Mouse (Mus musculus): ENCODE measurements around the gene Rffl. TPM values are rescaled to one million over a fixed set of nuclear protein-coding genes. Genes with fewer than 3 reads are reported as not detected.
A peak's percentile ranks its signal among the peaks of the same experiment; 100 is the strongest.

The Rffl gene
- polyA plus RNA-seq, 1 experiment from 2014 or later, result 23.5 TPM

DNA sequence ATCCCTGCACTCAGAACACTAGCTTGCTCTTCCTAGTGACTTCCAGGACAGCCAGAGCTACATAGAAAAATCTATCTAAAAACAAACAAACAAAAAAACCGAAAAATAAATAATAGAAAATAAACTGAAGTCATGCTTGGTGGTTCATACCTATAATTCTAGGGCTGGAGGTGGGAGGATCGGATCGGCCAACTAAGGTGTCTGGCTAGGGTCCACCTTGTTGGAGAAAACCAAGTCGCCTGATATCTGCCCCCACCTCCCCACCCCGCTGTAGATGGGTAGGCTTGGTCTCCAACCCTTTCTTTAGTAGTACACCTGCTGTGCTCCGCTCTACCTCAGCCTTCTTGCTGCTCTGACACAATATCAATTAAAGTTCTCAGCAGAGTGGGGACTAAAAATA is 88.8 kb downstream of the Rffl start:
- Histone ChIP-seq H3K4me1 (ENCODE audit: control insufficient read depth, insufficient read depth, low read length) (peaks cover 8% of the 10 kb centered on the region; the same call in 1 of the 2 replicates), H3K4me2 (replicated peaks; ENCODE audit: low read depth, low read length) (peak overlapping the region; percentile 53), H3K9ac (ENCODE audit: low read depth, low read length) (peak overlapping the region; percentile 96), H3K27ac (ENCODE audit: low read depth, low read length) (no peak overlapping the region), H3K27me3 (ENCODE audit: control insufficient read depth, insufficient read depth, low read length) (no peaks in the 10 kb centered on the region), H3K36me3 (ENCODE audit: control insufficient read depth, insufficient read depth, low read length) (peaks cover 39% of the 10 kb centered on the region; the same call in 1 of the 2 replicates), H3K4me3 (ENCODE audit: low read length) (peak overlapping the region; percentile 82), H3K9me3 (ENCODE audit: control insufficient read depth, low read length) (no peaks in the 10 kb centered on the region)
- 44% methylated on average over 6 of the region's 6 CpGs for WGBS
- ATAC-seq (ENCODE audit: low FRiP score, low TSS enrichment), result no peak

- Histone ChIP-seq H3K27me3 (ENCODE audit: control insufficient read depth, insufficient read depth, low read length) (no peaks in the 10 kb centered on the region), H3K9ac (ENCODE audit: low read depth, low read length) (peak within 1 kb of the TSS; percentile 96), H3K27ac (ENCODE audit: low read depth, low read length) (peak within 1 kb of the TSS; percentile 88), H3K4me2 (replicated peaks; ENCODE audit: low read depth, low read length) (peak within 1 kb of the TSS; percentile 73), H3K4me1 (ENCODE audit: control insufficient read depth, insufficient read depth, low read length) (peaks cover 8% of the 10 kb centered on the region; the same call in 1 of the 2 replicates), H3K36me3 (ENCODE audit: control insufficient read depth, insufficient read depth, low read length) (peaks cover 32% of the 10 kb centered on the region; the same call in 1 of the 2 replicates), H3K9me3 (ENCODE audit: control insufficient read depth, low read length) (no peaks in the 10 kb centered on the region), H3K4me3 (ENCODE audit: low read length) (peak within 1 kb of the TSS; percentile 82)
- WGBS, result under 1% methylated on average over 79 of the region's 90 CpGs
- peak; percentile 96 for ATAC-seq (ENCODE audit: low FRiP score, low TSS enrichment)
Measured at GRCm38 (mm10) chr11:82780983-82781903, 89.8 kb downstream of the Rffl start, which contains the start of gene Lig3. TSS of gene Lig3 (plus strand) at chr11:82781108.

DNA sequence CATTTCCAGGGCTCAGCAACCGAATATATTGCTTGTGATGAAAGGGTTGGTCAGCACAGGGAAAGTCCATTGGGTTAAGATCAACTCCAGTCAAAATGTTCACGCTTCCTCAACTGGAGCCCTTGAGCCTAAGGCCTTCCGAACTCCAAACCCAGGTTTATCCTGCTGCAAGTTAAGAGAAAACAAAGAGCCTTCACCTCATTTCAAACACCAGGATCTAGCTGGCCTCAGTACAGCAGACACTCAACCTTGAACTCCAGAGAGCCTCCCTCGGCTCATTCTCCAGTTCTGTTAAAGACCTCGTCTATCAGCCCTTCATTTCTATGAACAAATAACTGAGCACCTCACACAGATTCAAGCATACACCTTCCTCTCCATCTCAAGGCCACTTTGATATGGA is 90.9 kb downstream of the Rffl start:
- Histone ChIP-seq H3K27me3 (ENCODE audit: control insufficient read depth, insufficient read depth, low read length) (no peaks in the 10 kb centered on the region), H3K36me3 (ENCODE audit: control insufficient read depth, insufficient read depth, low read length) (peaks cover 20% of the 10 kb centered on the region; the same call in 1 of the 2 replicates), H3K27ac (ENCODE audit: low read depth, low read length) (no peak overlapping the region), H3K9me3 (ENCODE audit: control insufficient read depth, low read length) (no peaks in the 10 kb centered on the region), H3K4me1 (ENCODE audit: control insufficient read depth, insufficient read depth, low read length) (peaks cover 8% of the 10 kb centered on the region; the same call in 1 of the 2 replicates), H3K4me3 (ENCODE audit: low read length) (peak overlapping the region; percentile 82), H3K9ac (ENCODE audit: low read depth, low read length) (peak overlapping the region; percentile 96), H3K4me2 (replicated peaks; ENCODE audit: low read depth, low read length) (peak overlapping the region; percentile 73)
- 49% methylated on average over 5 of the region's 5 CpGs for WGBS
- no peak for ATAC-seq (ENCODE audit: low FRiP score, low TSS enrichment)

GRCm38 (mm10) chr11:82764438-82764924 is 106.5 kb downstream of the Rffl start:
- Histone ChIP-seq H3K9me3 (ENCODE audit: control insufficient read depth, low read length) (peaks cover 5% of the 10 kb centered on the region; the same call in 1 of the 2 replicates), H3K27me3 (ENCODE audit: control insufficient read depth, insufficient read depth, low read length) (no peaks in the 10 kb centered on the region), H3K27ac (ENCODE audit: low read depth, low read length) (peak overlapping the region; percentile 97), H3K4me2 (replicated peaks; ENCODE audit: low read depth, low read length) (peak overlapping the region; percentile 89), H3K4me1 (ENCODE audit: control insufficient read depth, insufficient read depth, low read length) (peaks cover 15% of the 10 kb centered on the region), H3K36me3 (ENCODE audit: control insufficient read depth, insufficient read depth, low read length) (peaks cover 13% of the 10 kb centered on the region; the same call in 1 of the 2 replicates), H3K9ac (ENCODE audit: low read depth, low read length) (peak overlapping the region; percentile 89), H3K4me3 (ENCODE audit: low read length) (peak overlapping the region; percentile 99)
- WGBS, result 1% methylated on average over 28 of the region's 28 CpGs
- ATAC-seq (ENCODE audit: low FRiP score, low TSS enrichment), result peak; percentile 68; the same call in 1 of the 2 replicates

GRCm38 (mm10) chr11:82763742-82764437 is 107.1 kb downstream of the Rffl start, which contains the start of the genes Cct6b and Zfp830:
TSS of gene Cct6b (minus strand) at chr11:82764321.
TSS of gene Zfp830 (plus strand) at chr11:82764345.
- WGBS, result under 1% methylated on average over 44 of the region's 44 CpGs
- peak within 1 kb of the TSS; percentile 89 for H3K4me2 ChIP-seq (replicated peaks; ENCODE audit: low read depth, low read length)
- H3K36me3 ChIP-seq (ENCODE audit: control insufficient read depth, insufficient read depth, low read length), result peaks cover 8% of the 10 kb centered on the region; the same call in 1 of the 2 replicates
- no peaks in the 10 kb centered on the region for H3K27me3 ChIP-seq (ENCODE audit: control insufficient read depth, insufficient read depth, low read length)
- peak within 1 kb of the TSS; percentile 99 for H3K4me3 ChIP-seq (ENCODE audit: low read length)
- peak within 1 kb of the TSS; percentile 97 for H3K27ac ChIP-seq (ENCODE audit: low read depth, low read length)
- H3K4me1 ChIP-seq (ENCODE audit: control insufficient read depth, insufficient read depth, low read length), result peaks cover 15% of the 10 kb centered on the region
- H3K9me3 ChIP-seq (ENCODE audit: control insufficient read depth, low read length), result peaks cover 5% of the 10 kb centered on the region; the same call in 1 of the 2 replicates
- peak within 1 kb of the TSS; percentile 89 for H3K9ac ChIP-seq (ENCODE audit: low read depth, low read length)
- peak; percentile 99 for ATAC-seq (ENCODE audit: low FRiP score, low TSS enrichment)

DNA sequence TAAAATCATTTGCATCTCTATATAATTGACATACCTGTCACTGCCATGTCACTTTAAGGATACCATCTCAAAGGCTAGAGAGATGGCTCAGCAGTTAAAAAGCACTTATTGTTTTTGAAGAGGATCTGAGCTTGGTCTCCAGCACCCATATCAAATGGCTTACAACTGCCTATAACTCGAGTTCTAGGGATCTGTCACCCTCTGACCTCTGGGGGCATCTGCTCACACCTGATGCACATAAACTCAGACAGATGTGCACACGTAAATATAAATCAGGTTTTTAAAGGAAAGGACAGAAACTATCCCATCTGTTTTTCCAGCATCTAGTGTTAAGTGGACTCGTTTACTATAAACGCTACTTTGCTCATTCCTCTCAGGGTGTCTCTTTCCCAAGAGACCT is 107.7 kb downstream of the Rffl start:
- no peak for ATAC-seq (ENCODE audit: low FRiP score, low TSS enrichment)
- peaks cover 15% of the 10 kb centered on the region for H3K4me1 ChIP-seq (ENCODE audit: control insufficient read depth, insufficient read depth, low read length)
- H3K36me3 ChIP-seq (ENCODE audit: control insufficient read depth, insufficient read depth, low read length), result peaks cover 3% of the 10 kb centered on the region; the same call in 1 of the 2 replicates
- peak overlapping the region; percentile 99 for H3K4me3 ChIP-seq (ENCODE audit: low read length)
- H3K9me3 ChIP-seq (ENCODE audit: control insufficient read depth, low read length), result peaks cover 5% of the 10 kb centered on the region; the same call in 1 of the 2 replicates
- WGBS, result 9% methylated on average over 4 of the region's 4 CpGs
- peak overlapping the region; percentile 89 for H3K9ac ChIP-seq (ENCODE audit: low read depth, low read length)
- peak overlapping the region; percentile 97 for H3K27ac ChIP-seq (ENCODE audit: low read depth, low read length)
- no peaks in the 10 kb centered on the region for H3K27me3 ChIP-seq (ENCODE audit: control insufficient read depth, insufficient read depth, low read length)
- H3K4me2 ChIP-seq (replicated peaks; ENCODE audit: low read depth, low read length), result peak overlapping the region; percentile 69

GRCm38 (mm10) chr11:82762286-82762829 is 108.7 kb downstream of the Rffl start:
- H3K36me3 ChIP-seq (ENCODE audit: control insufficient read depth, insufficient read depth, low read length), result peaks cover 3% of the 10 kb centered on the region; the same call in 1 of the 2 replicates
- no peak overlapping the region for H3K9ac ChIP-seq (ENCODE audit: low read depth, low read length)
- no peak overlapping the region for H3K4me2 ChIP-seq (replicated peaks; ENCODE audit: low read depth, low read length)
- ATAC-seq (ENCODE audit: low FRiP score, low TSS enrichment), result no peak
- no peak overlapping the region for H3K4me3 ChIP-seq (ENCODE audit: low read length)
- 84% methylated on average over 6 of the region's 6 CpGs for WGBS
- no peak overlapping the region for H3K27ac ChIP-seq (ENCODE audit: low read depth, low read length)
- H3K9me3 ChIP-seq (ENCODE audit: control insufficient read depth, low read length), result peaks cover 5% of the 10 kb centered on the region; the same call in 1 of the 2 replicates
- H3K4me1 ChIP-seq (ENCODE audit: control insufficient read depth, insufficient read depth, low read length), result peaks cover 15% of the 10 kb centered on the region
- no peaks in the 10 kb centered on the region for H3K27me3 ChIP-seq (ENCODE audit: control insufficient read depth, insufficient read depth, low read length)

GRCm38 (mm10) chr11:82755919-82756318 is 115.1 kb downstream of the Rffl start:
- no peak overlapping the region for H3K4me3 ChIP-seq (ENCODE audit: low read length)
- H3K4me1 ChIP-seq (ENCODE audit: control insufficient read depth, insufficient read depth, low read length), result no peaks in the 10 kb centered on the region
- no peaks in the 10 kb centered on the region for H3K36me3 ChIP-seq (ENCODE audit: control insufficient read depth, insufficient read depth, low read length)
- no peak for ATAC-seq (ENCODE audit: low FRiP score, low TSS enrichment)
- no peak overlapping the region for H3K9ac ChIP-seq (ENCODE audit: low read depth, low read length)
- H3K27ac ChIP-seq (ENCODE audit: low read depth, low read length), result no peak overlapping the region
- no peaks in the 10 kb centered on the region for H3K27me3 ChIP-seq (ENCODE audit: control insufficient read depth, insufficient read depth, low read length)
- 87% methylated on average over 1 of the region's 1 CpGs for WGBS
- no peak overlapping the region for H3K4me2 ChIP-seq (replicated peaks; ENCODE audit: low read depth, low read length)
- H3K9me3 ChIP-seq (ENCODE audit: control insufficient read depth, low read length), result no peaks in the 10 kb centered on the region
